Mouse (Mus musculus) forebrain, embryonic 10.5 days (tissue): ENCODE results near the gene Traf2. TPM values are rescaled to one million over a fixed set of nuclear protein-coding genes. Genes with fewer than 3 reads are reported as not detected.
"Not testable (repeated sequence)": the region's sequence is repeated elsewhere in the genome, so short reads cannot be mapped to it uniquely, and the experiment has no call there.

Experiments used
- DNase-seq: peaks from one replicate; pipeline ENCODE4 v3.0.0-alpha.2; 2017; ENCODE audit warnings: low spot score; ENCODE audit errors: extremely low spot score
- H3K27ac ChIP-seq: fragments of 300-500 bp; sonication (generic); 2 replicates; pipeline ENCODE4 v1.5.1; 2016; ENCODE audit warnings: mild to moderate bottlenecking
- H3K27me3 ChIP-seq: fragments of 300-500 bp; sonication (generic); 2 replicates; pipeline ENCODE4 v1.6.1; 2016; ENCODE audit warnings: mild to moderate bottlenecking; ENCODE audit not compliant: poor library complexity, severe bottlenecking
- H3K36me3 ChIP-seq: fragments of 300-500 bp; sonication (generic); replicated peaks from 2 replicates; pipeline ENCODE4 v1.6.1; 2016; ENCODE audit warnings: mild to moderate bottlenecking, moderate library complexity
- H3K4me1 ChIP-seq: fragments of 300-500 bp; sonication (generic); 2 replicates; pipeline ENCODE4 v1.6.1; 2016
- H3K4me3 ChIP-seq: fragments of 300-500 bp; sonication (generic); 2 replicates; pipeline ENCODE4 v1.5.1; 2016; ENCODE audit warnings: mild to moderate bottlenecking, moderate library complexity
- H3K9me3 ChIP-seq: fragments of 300-500 bp; sonication (generic); 2 replicates; pipeline ENCODE4 v1.6.1; 2016; ENCODE audit warnings: mild to moderate bottlenecking, moderate library complexity
- WGBS: fragments of 180-500 bp; shearing (Covaris S2); methylation state at CpG from one replicate; pipeline ENCODE4 v1.1.7; 2016; 5-methylcytosine and 5-hydroxymethylcytosine counted together
- polyA plus RNA-seq: library from polyadenylated mRNA; unstranded; fragments of >200 nt; fragmentation: Nextera tagmentation; extraction: Ambion mirVana; gene quantifications from 2 replicates; pipeline ENCODE4 v1.2.1, GENCODE M21; 2016

The Traf2 gene
- polyA plus RNA-seq, 1 experiment from 2014 or later = 42.6 TPM

DNA sequence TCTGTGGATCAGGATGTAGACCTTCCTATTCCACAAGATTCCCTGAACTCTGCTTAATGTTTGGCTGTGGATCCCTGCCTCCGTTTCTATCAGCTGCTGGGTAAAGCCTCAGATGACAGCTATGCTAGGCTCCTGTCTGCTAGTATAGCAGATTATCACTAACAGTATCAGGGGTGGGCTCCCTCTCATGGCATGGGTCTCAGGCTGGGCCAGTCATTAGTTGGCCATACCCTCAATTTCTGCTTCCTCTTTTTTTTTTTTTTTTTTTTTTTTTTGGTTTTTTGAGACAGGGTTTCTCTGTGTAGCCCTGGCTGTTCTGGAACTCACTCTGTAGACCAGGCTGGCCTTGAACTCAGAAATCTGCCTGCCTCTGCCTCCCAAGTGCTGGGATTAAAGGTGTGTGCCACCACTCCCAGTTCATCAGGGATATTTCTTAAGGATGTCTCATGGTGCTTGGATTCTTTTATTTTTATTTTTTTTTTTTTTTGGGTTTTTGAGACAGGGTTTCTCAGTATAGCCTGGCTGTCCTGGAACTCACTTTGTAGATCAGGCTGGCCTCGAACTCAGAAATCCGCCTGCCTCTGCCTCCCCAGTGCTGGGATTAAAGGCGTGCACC lies 6.5 kb upstream of the Traf2 start:
- H3K36me3 ChIP-seq, H3K27me3 ChIP-seq, H3K9me3 ChIP-seq, H3K27ac ChIP-seq, DNase-seq, H3K4me3 ChIP-seq: not testable (repeated sequence)
- 82% methylated on average over 4 of the region's 4 CpGs for WGBS
- peaks cover 14% of the 10 kb centered on the region for H3K4me1 ChIP-seq

- DNase-seq = no peak
- 36% methylated on average over 5 of the region's 5 CpGs for WGBS
- Histone ChIP-seq H3K27me3 (no peaks in the 10 kb centered on the region), H3K4me3 (no peak overlapping the region), H3K27ac (no peak overlapping the region), H3K9me3 (no peaks in the 10 kb centered on the region), H3K36me3 (no peaks in the 10 kb centered on the region), H3K4me1 (peaks cover 10% of the 10 kb centered on the region)
Observed at GRCm38 (mm10) chr2:25551186-25551585, 4.4 kb upstream of the Traf2 start.

DNA sequence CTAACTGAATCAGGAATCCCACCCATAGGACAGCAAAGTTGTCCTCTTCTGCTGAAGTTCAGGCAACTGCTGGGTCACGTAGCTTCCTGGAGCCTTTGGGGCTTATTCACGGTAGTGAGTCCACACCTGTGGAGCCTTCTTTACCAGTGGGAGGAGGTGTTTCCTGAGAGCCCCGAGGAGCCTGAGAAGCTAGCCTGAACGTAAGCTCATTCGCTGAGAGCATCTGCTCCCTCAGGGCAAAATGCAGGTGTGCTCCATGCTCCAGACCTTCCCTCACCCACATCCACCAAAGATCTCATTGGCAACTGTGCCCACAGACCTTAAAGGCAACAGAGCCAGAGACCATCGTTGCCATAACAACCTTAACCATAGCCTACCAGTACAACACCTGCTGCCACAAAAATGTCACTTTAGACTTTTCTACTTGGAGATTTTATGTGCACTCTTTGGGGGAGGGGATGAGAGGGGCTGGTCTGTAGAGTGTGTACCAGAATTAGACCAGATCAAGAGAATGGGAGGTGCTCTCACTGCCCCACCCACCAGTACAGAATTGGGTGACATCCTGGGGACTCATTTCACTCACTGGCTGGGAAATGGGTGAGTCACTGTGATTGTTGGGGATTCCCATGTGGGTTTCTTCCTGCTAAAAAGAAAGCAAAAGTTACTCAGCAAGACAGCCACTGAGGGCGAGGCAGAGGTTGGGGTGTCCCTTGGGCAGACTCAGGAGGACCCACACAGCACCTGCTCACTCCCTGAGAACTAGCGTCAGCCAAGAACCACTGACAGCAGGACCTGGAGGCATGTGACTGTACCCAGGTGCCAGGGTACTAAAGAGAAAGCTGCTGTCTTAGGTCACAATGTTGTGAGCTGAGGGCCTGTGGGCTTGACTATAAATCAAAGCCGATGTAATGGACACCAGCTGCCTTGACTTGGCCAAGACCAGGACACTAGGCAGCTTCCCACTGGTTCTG lies 2.6 kb upstream of the Traf2 start:
- H3K9me3 ChIP-seq = no peaks in the 10 kb centered on the region
- 78% methylated on average over 9 of the region's 9 CpGs for WGBS
- no peak overlapping the region for H3K27ac ChIP-seq
- H3K36me3 ChIP-seq = peaks cover 8% of the 10 kb centered on the region; the same call in 1 of the 2 replicates
- DNase-seq = no peak
- H3K4me1 ChIP-seq = peaks cover 24% of the 10 kb centered on the region
- no peak overlapping the region for H3K4me3 ChIP-seq
- no peaks in the 10 kb centered on the region for H3K27me3 ChIP-seq

DNA sequence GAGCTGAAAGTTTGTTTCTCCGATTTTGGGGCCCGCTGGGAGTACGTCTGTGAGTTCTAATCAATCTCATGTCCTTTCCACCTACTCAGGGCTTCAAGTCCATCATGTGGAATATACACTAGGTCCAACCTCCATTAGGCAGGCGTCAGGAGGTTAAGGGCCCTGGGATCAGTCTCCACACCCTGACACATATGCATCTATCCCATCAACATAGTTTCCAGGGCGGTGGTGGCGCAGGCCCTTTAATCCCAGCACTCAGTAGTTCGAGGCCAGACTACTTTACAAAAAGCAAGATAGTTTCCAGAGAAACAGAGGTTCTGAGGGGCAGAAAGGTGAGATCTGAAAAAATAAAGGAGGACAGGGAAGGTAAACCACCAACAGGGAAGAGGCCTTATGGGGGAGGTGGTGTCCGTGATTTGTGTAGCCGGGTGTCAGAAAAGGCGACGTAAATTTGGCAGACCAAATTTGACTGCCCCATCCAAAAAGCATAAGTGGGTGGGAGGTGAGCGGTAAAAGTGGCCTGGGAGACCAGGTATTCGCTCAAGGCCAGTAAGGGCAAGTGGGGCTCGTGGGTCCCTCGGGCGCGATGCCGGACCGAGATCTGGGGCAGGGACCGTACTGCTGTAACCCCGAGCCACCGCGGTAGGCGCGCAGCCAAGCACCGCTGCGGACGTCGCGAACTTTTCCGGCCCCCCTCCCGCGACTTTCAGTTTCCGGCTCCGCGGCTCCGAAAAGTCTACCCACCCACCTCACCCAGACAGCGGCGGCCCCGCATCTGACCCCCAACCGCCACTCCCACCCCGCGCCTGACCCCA lies 537 bp downstream of the Traf2 start:
- Histone ChIP-seq H3K9me3 (no peaks in the 10 kb centered on the region), H3K27me3 (no peaks in the 10 kb centered on the region), H3K4me1 (peaks cover 28% of the 10 kb centered on the region), H3K4me3 (peak overlapping the region; percentile 85), H3K36me3 (peaks cover 11% of the 10 kb centered on the region; the same call in 1 of the 2 replicates), H3K27ac (peak overlapping the region; percentile 94)
- WGBS = 9% methylated on average over 42 of the region's 43 CpGs
- no peak for DNase-seq

GRCm38 (mm10) chr2:25541644-25542367 lies 4.9 kb downstream of the Traf2 start:
- no peak overlapping the region for H3K4me3 ChIP-seq
- peaks cover 50% of the 10 kb centered on the region for H3K36me3 ChIP-seq
- H3K27ac ChIP-seq = no peak overlapping the region
- peaks cover 21% of the 10 kb centered on the region for H3K4me1 ChIP-seq
- DNase-seq = no peak
- WGBS = 90% methylated on average over 10 of the region's 10 CpGs
- no peaks in the 10 kb centered on the region for H3K27me3 ChIP-seq
- H3K9me3 ChIP-seq = no peaks in the 10 kb centered on the region

DNA sequence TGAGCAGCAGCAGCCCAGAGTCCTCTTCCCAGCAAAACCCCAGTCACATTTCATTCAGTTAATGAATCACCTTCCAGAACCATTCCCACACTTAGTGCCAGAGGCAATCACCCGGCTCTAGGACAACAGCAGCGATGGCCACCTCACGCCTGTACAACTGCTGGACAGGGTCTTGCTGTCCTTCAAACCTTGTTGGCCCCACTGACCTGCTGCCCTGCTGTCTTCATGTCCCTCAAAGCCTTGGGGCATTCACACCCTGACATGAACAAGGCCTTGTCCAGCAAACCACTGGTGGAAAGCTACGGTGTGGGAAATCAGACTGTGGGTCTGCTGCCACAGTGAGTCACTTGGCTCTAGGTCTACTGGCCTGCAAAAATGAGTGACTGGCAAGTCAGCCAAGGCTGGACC lies 6.2 kb downstream of the Traf2 start:
- Histone ChIP-seq H3K9me3 (no peaks in the 10 kb centered on the region), H3K36me3 (peaks cover 62% of the 10 kb centered on the region), H3K4me1 (peaks cover 11% of the 10 kb centered on the region), H3K4me3 (no peak overlapping the region), H3K27me3 (no peaks in the 10 kb centered on the region), H3K27ac (no peak overlapping the region)
- DNase-seq = no peak
- WGBS = 98% methylated on average over 4 of the region's 4 CpGs

DNA sequence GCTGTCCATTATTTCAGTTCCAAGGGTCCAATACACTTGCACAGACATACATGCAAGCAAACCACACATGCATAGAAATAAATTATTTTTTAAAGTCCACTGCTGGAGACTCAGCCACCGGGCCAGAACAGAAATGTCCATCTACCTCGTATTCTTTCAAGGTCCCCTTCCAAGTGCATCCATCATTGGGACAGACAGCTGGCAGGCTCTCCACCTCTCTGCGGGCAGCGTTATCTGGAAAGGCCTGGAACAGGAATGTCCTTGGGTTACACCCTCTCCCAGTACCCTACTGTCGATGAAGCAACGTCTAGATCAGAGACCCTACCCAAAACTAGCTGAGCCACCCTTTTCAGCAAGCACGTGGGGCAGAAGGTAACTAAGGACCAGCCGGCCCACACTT lies 10.2 kb downstream of the Traf2 start:
- DNase-seq = no peak
- H3K36me3 ChIP-seq = peaks cover 91% of the 10 kb centered on the region
- H3K4me3 ChIP-seq = no peak overlapping the region
- H3K9me3 ChIP-seq = no peaks in the 10 kb centered on the region
- H3K4me1 ChIP-seq = peaks cover under 1% of the 10 kb centered on the region; the same call in 1 of the 2 replicates
- WGBS = 91% methylated on average over 8 of the region's 8 CpGs
- H3K27me3 ChIP-seq = no peaks in the 10 kb centered on the region
- no peak overlapping the region for H3K27ac ChIP-seq

GRCm38 (mm10) chr2:25534866-25535182 lies 11.9 kb downstream of the Traf2 start:
- no peak overlapping the region for H3K27ac ChIP-seq
- 97% methylated on average over 2 of the region's 2 CpGs for WGBS
- H3K4me1 ChIP-seq = no peaks in the 10 kb centered on the region
- H3K36me3 ChIP-seq = peaks cover 98% of the 10 kb centered on the region
- DNase-seq = no peak
- no peak overlapping the region for H3K4me3 ChIP-seq
- H3K27me3 ChIP-seq = no peaks in the 10 kb centered on the region
- no peaks in the 10 kb centered on the region for H3K9me3 ChIP-seq

- no peak for DNase-seq
- H3K4me3 ChIP-seq = no peak overlapping the region
- 95% methylated on average over 3 of the region's 3 CpGs for WGBS
- no peaks in the 10 kb centered on the region for H3K9me3 ChIP-seq
- H3K36me3 ChIP-seq = peaks cover 98% of the 10 kb centered on the region
- no peak overlapping the region for H3K27ac ChIP-seq
- H3K4me1 ChIP-seq = no peaks in the 10 kb centered on the region
- H3K27me3 ChIP-seq = no peaks in the 10 kb centered on the region
Observed at GRCm38 (mm10) chr2:25534178-25534865, 12.4 kb downstream of the Traf2 start.

GRCm38 (mm10) chr2:25533707-25534106 lies 13.0 kb downstream of the Traf2 start:
- Histone ChIP-seq H3K27ac (no peak overlapping the region), H3K27me3 (no peaks in the 10 kb centered on the region), H3K9me3 (no peaks in the 10 kb centered on the region), H3K36me3 (peaks cover 99% of the 10 kb centered on the region), H3K4me3 (no peak overlapping the region), H3K4me1 (no peaks in the 10 kb centered on the region)
- no peak for DNase-seq
- 90% methylated on average over 2 of the region's 2 CpGs for WGBS

- DNase-seq = no peak
- Histone ChIP-seq H3K27ac (no peak overlapping the region), H3K36me3 (peaks cover 98% of the 10 kb centered on the region), H3K9me3 (no peaks in the 10 kb centered on the region), H3K27me3 (no peaks in the 10 kb centered on the region), H3K4me1 (no peaks in the 10 kb centered on the region), H3K4me3 (no peak overlapping the region)
- 95% methylated on average over 9 of the region's 9 CpGs for WGBS
Observed at GRCm38 (mm10) chr2:25526510-25527302, 20.0 kb downstream of the Traf2 start.
